Mouse (Mus musculus) naive thymus-derived CD4-positive, alpha-beta T cell, adult 2 months (primary cell): ENCODE results near the gene Ceacam14.

Experiments used
- DNase-seq: peaks from one replicate; pipeline ENCODE4 v3.0.0-alpha.2; 2011; ENCODE audit warnings: low read depth

Gene Ceacam14

DNA sequence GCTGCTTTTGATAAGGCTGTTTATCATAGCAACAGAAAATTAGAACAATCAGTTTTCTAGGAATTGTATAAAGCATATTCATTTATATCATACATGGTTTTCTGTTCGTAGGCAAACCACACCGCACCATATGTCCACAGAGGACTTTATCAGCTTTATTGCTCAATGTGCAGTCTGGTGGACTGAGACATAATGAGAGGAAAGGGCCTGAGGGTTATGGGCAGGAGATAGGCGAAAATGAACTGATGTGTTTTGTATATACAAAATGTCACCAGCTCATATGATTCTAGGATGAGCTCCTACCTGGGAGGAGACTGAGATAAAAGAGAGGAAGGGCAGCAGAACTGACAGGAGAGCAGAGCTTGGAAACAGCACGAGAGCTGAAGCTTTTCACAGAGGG lies at the start of gene Ceacam14:
Gene Ceacam14, plus strand, starts transcription at position 301 of the 400 bp plus-strand sequence.
- DNase-seq, result no peak
